Comparison of ENCODE assay signal across 22 mouse cellular contexts in genomic region chr17:83834120-83834519, GRCm38 (mm10). TPM values are rescaled to one million over a fixed set of nuclear protein-coding genes. Genes with fewer than 3 reads are reported as not detected.
A peak's percentile ranks its signal among the peaks of the same experiment; 100 is the strongest.
DNase-seq lines count a peak whose midpoint lies in the region; ATAC-seq and TF ChIP-seq lines count a peak whose summit lies in the region.
"Had no signal": no experiment of that assay in that cellular context is flagged by ENCODE, and none has a peak within 500 bp of the region (broad histone marks: within the 10 kb centered on the region; RNA-seq: fewer than 3 reads in every experiment).

No protein-coding gene starts in this region.

- H3K79me3 ChIP-seq in C2C12 (ENCODE audit: low read depth): no peaks in the 10 kb centered on the region

- no peak overlapping the region for H3K4me3 ChIP-seq in heart, postnatal 0 days (ENCODE audit: low read depth, low read length)
- H3K4me3 ChIP-seq in lung, embryonic 14.5 days (ENCODE audit: low read depth, low read length): no peak overlapping the region
- no peak overlapping the region for H3K4me3 ChIP-seq in C2C12 (ENCODE audit: insufficient read depth, poor library complexity, severe bottlenecking)
- no peak overlapping the region for H3K4me3 ChIP-seq in stomach, postnatal 0 days (ENCODE audit: low read depth, low read length)
- H3K4me3 ChIP-seq: embryonic facial prominence, embryonic 15.5 days; limb, embryonic 12.5 days; midbrain, embryonic 12.5 days; neural tube, embryonic 15.5 days had no signal

- no peak for TF ChIP-seq CTCF in heart, postnatal 0 days (IDR thresholded peaks at IDR 0.05; ENCODE audit: low read depth)
- TF ChIP-seq CTCF in lung, embryonic 14.5 days (IDR thresholded peaks at IDR 0.05; ENCODE audit: low read depth): no peak
- no peak for TF ChIP-seq CTCF in C2C12 (IDR thresholded peaks at IDR 0.05; ENCODE audit: control insufficient read depth, insufficient read depth, insufficient read length)
- no peak for TF ChIP-seq CTCF in stomach, postnatal 0 days (IDR thresholded peaks at IDR 0.05; ENCODE audit: low read depth)

- H3K27ac ChIP-seq in heart, postnatal 0 days (ENCODE audit: low read depth): no peak overlapping the region
- H3K27ac ChIP-seq in lung, embryonic 14.5 days (ENCODE audit: low read depth): no peak overlapping the region
- H3K27ac ChIP-seq in stomach, postnatal 0 days (replicated peaks): no peak overlapping the region
- H3K27ac ChIP-seq: embryonic facial prominence, embryonic 15.5 days; limb, embryonic 12.5 days; liver, embryonic 14.5 days; midbrain, embryonic 12.5 days; neural tube, embryonic 15.5 days had no signal

- intact Hi-C loops in heart, postnatal 25 days (cut with DNase I): no loop called here

- ATAC-seq in heart, postnatal 0 days (ENCODE audit: insufficient read depth, low read depth): peak; percentile 57; the same call in 1 of the 2 replicates
- peak; percentile 54; the same call in 1 of the 2 replicates for ATAC-seq in lung, embryonic 14.5 days (ENCODE audit: insufficient read depth)
- ATAC-seq in stomach, postnatal 0 days (ENCODE audit: low FRiP score, low TSS enrichment): no peak
- ATAC-seq: inflammation-experienced regulatory T-cells, adult 6 months had no signal

- H3K4me1 ChIP-seq in heart, postnatal 0 days (ENCODE audit: control insufficient read depth, insufficient read depth): no peaks in the 10 kb centered on the region
- H3K4me1 ChIP-seq in lung, embryonic 14.5 days (ENCODE audit: insufficient read depth): peaks cover 12% of the 10 kb centered on the region; the same call in 1 of the 2 replicates
- no peaks in the 10 kb centered on the region for H3K4me1 ChIP-seq in stomach, postnatal 0 days (replicated peaks; ENCODE audit: control insufficient read depth, insufficient read depth)
- H3K4me1 ChIP-seq: midbrain, embryonic 12.5 days had no signal

- no peak for TF ChIP-seq EP300 in heart, postnatal 0 days (IDR thresholded peaks at IDR 0.05; ENCODE audit: low read depth)
- no peak for TF ChIP-seq EP300 in stomach, postnatal 0 days (optimal IDR thresholded peaks at IDR 0.05)

- H3K36me3 ChIP-seq in heart, postnatal 0 days (replicated peaks; ENCODE audit: control insufficient read depth, insufficient read depth, low read length): no peaks in the 10 kb centered on the region
- H3K36me3 ChIP-seq in lung, embryonic 14.5 days (ENCODE audit: insufficient read depth): no peaks in the 10 kb centered on the region
- no peaks in the 10 kb centered on the region for H3K36me3 ChIP-seq in C2C12 (ENCODE audit: control insufficient read depth, insufficient read depth)
- H3K36me3 ChIP-seq in stomach, postnatal 0 days (ENCODE audit: control insufficient read depth, insufficient read depth, low read length): no peaks in the 10 kb centered on the region
- H3K36me3 ChIP-seq: embryonic facial prominence, embryonic 15.5 days; limb, embryonic 12.5 days; midbrain, embryonic 12.5 days; neural tube, embryonic 15.5 days had no signal

- H3K9me3 ChIP-seq in heart, postnatal 0 days (replicated peaks; ENCODE audit: control insufficient read depth, low read length): no peaks in the 10 kb centered on the region
- no peaks in the 10 kb centered on the region for H3K9me3 ChIP-seq in lung, embryonic 14.5 days (ENCODE audit: low read depth, low read length)
- H3K9me3 ChIP-seq in stomach, postnatal 0 days (ENCODE audit: control insufficient read depth, low read length): no peaks in the 10 kb centered on the region
- H3K9me3 ChIP-seq: embryonic facial prominence, embryonic 15.5 days; limb, embryonic 12.5 days; midbrain, embryonic 12.5 days; neural tube, embryonic 15.5 days had no signal

- no peaks in the 10 kb centered on the region for H3K27me3 ChIP-seq in heart, postnatal 0 days (ENCODE audit: control insufficient read depth, insufficient read depth, low read length)
- no peaks in the 10 kb centered on the region for H3K27me3 ChIP-seq in lung, embryonic 14.5 days (ENCODE audit: insufficient read depth, low read length)
- peaks cover 17% of the 10 kb centered on the region for H3K27me3 ChIP-seq in C2C12 (ENCODE audit: control insufficient read depth, insufficient read depth, insufficient read length)
- no peaks in the 10 kb centered on the region for H3K27me3 ChIP-seq in stomach, postnatal 0 days (ENCODE audit: control insufficient read depth, insufficient read depth, low read length)
- H3K27me3 ChIP-seq: embryonic facial prominence, embryonic 15.5 days; limb, embryonic 12.5 days; midbrain, embryonic 12.5 days; neural tube, embryonic 15.5 days had no signal

- H3K4me2 ChIP-seq in heart, postnatal 0 days (ENCODE audit: low read depth, low read length): no peak overlapping the region
- H3K4me2 ChIP-seq in lung, embryonic 14.5 days: no peak overlapping the region
- no peak overlapping the region for H3K4me2 ChIP-seq in stomach, postnatal 0 days (replicated peaks; ENCODE audit: low read depth)
- H3K4me2 ChIP-seq: embryonic facial prominence, embryonic 15.5 days; limb, embryonic 12.5 days; midbrain, embryonic 12.5 days; neural tube, embryonic 15.5 days had no signal

- H3K9ac ChIP-seq in heart, postnatal 0 days (replicated peaks; ENCODE audit: low read depth, low read length): no peak overlapping the region
- no peak overlapping the region for H3K9ac ChIP-seq in lung, embryonic 14.5 days
- H3K9ac ChIP-seq in stomach, postnatal 0 days (ENCODE audit: low read length): no peak overlapping the region
- H3K9ac ChIP-seq: embryonic facial prominence, embryonic 15.5 days; limb, embryonic 12.5 days; liver, embryonic 14.5 days; midbrain, embryonic 12.5 days; neural tube, embryonic 15.5 days had no signal

- DNase-seq in heart, postnatal 0 days (ENCODE audit: low spot score): peak; percentile 36
- no peak for DNase-seq in heart, postnatal 25 days (ENCODE audit: low spot score)
- peak; percentile 60 for DNase-seq in lung, embryonic 14.5 days
- no peak for DNase-seq in lung, postnatal 14 days
- peak; percentile 30 for DNase-seq in Muller cell, postnatal 12 days (ENCODE audit: inconsistent ontology term)
- DNase-seq in stomach, postnatal 0 days (ENCODE audit: low spot score): no peak
- DNase-seq in kidney, adult 8-10 months: no peak
- DNase-seq: cerebellum, postnatal 36 days; heart, adult 11 months; kidney, adult 2 months; kidney, postnatal 14 days; right cerebral cortex, postnatal 14 days; spleen, adult 18-20 months had no signal

- no peak overlapping the region for H3ac ChIP-seq in C2C12 (ENCODE audit: control insufficient read depth, insufficient read length, low read depth)

- 23% methylated on average over 4 of the region's 4 CpGs for WGBS in heart, postnatal 0 days
- WGBS in lung, embryonic 14.5 days: 20% methylated on average over 4 of the region's 4 CpGs
- 46% methylated on average over 4 of the region's 4 CpGs for WGBS in stomach, postnatal 0 days

- no peaks in the 10 kb centered on the region for H3K79me2 ChIP-seq in C2C12 (ENCODE audit: control insufficient read depth, insufficient read depth)

TF ChIP-seq in C2C12, 6 proteins besides CTCF, POLR2A, EP300 and RAD21:
- TF ChIP-seq USF1 (IDR thresholded peaks at IDR 0.05; ENCODE audit: low read depth) (peak; percentile 69), MYOD1 (IDR thresholded peaks at IDR 0.05; ENCODE audit: control insufficient read depth, insufficient read length, low read depth) (no peak), MAX (IDR thresholded peaks at IDR 0.05) (no peak), FOSL1 (IDR thresholded peaks at IDR 0.05; ENCODE audit: insufficient read depth, low read length, poor library complexity, severe bottlenecking) (no peak)

RNA-seq across cellular contexts. Expression of gene Haao, which starts 13.6 kb away (rescaled TPM):
- not detected in 2 replicates for total RNA-seq in heart, postnatal 0 days (2014; rRNA removed; ENCODE audit: low replicate concordance)
- polyA plus RNA-seq in heart, postnatal 0 days (2015; fragmentation: Nextera tagmentation; extraction: Ambion mirVana): 0.08 and 0.26 TPM in 2 replicates
- total RNA-seq in heart, postnatal 25 days (2021): under 1 TPM in 1 of 2 experiments, not detected in 1; 0.13 TPM
- 0.21 TPM in 1 of 2 replicates, not detected in the other for polyA plus RNA-seq in lung, embryonic 14.5 days (2014; fragmentation: Nextera tagmentation; extraction: Ambion mirVana)
- not detected for polyA plus RNA-seq in C2C12 (2012; fragmentation: generic; extraction: Trizol)
- polyA plus RNA-seq in stomach, postnatal 0 days (2015; fragmentation: Nextera tagmentation; extraction: Ambion mirVana): 0.13 and 0.36 TPM in 2 replicates
- polyA plus RNA-seq: heart, embryonic 14.5 days; hindbrain, embryonic 11.5 days had no signal

Comparison
In these comparisons a context has a peak if more than half of its experiments do, and no peak if none do; other contexts are left out.
1. DNase-seq: peak in heart, postnatal 0 days (single experiment), lung, embryonic 14.5 days (single experiment) and Muller cell, postnatal 12 days (single experiment); none in heart, postnatal 25 days (single experiment), lung, postnatal 14 days (single experiment), stomach, postnatal 0 days (single experiment) and kidney, adult 8-10 months (0 of 2).